Mouse (Mus musculus) myocyte (in vitro differentiated cells): Measurements from ENCODE around the gene Ctnnbl1. TPM values are rescaled to one million over a fixed set of nuclear protein-coding genes. Genes with fewer than 3 reads are reported as not detected.

Source experiments
- H3K27me3 ChIP-seq: one replicate; pipeline ENCODE4 v1.6.1; 2011; ENCODE audit not compliant: control insufficient read depth, insufficient read depth, insufficient read length
- H3K36me3 ChIP-seq: one replicate; pipeline ENCODE4 v1.6.1; 2011; ENCODE audit not compliant: control insufficient read depth, insufficient read depth
- H3K4me2 ChIP-seq: one replicate; pipeline ENCODE4 v1.6.1; 2011; ENCODE audit warnings: low read depth, control low read depth
- H3K4me3 ChIP-seq: one replicate; pipeline ENCODE4 v1.5.1; 2011; ENCODE audit warnings: mild to moderate bottlenecking, control low read depth, moderate library complexity
- H3K79me2 ChIP-seq: one replicate; pipeline ENCODE4 v1.6.1; 2011; ENCODE audit not compliant: control insufficient read depth, insufficient read depth
- H3ac ChIP-seq: one replicate; pipeline ENCODE4 v1.6.1; 2011; ENCODE audit not compliant: control insufficient read depth, insufficient read length
- CEBPB ChIP-seq: IDR thresholded peaks from 2 replicates; pipeline ENCODE4 v1.6.1; 2011; ENCODE audit warnings: mild to moderate bottlenecking, moderate library complexity; ENCODE audit not compliant: poor library complexity, insufficient read depth, severe bottlenecking
- E2F4 ChIP-seq: IDR thresholded peaks from one replicate; pipeline ENCODE4 v1.6.1; 2011; ENCODE audit warnings: mild to moderate bottlenecking, control low read depth, moderate library complexity; ENCODE audit not compliant: insufficient read depth
- MAX ChIP-seq: IDR thresholded peaks from one replicate; pipeline ENCODE4 v1.6.1; 2011; ENCODE audit warnings: low read depth, mild to moderate bottlenecking, control low read depth
- MYOD1 ChIP-seq, 3 experiments: IDR thresholded peaks; one replicate each; pipeline ENCODE4 v1.6.1; 2011; ENCODE audit warnings: control low read depth in 2 of 3, low read depth in 2 of 3, mild to moderate bottlenecking in 2 of 3, moderate library complexity in 1 of 3; ENCODE audit not compliant: insufficient read length in 2 of 3, control insufficient read depth in 1 of 3
- MYOG ChIP-seq, 3 experiments: IDR thresholded peaks; one replicate each; pipeline ENCODE4 v1.6.1; 2011; ENCODE audit warnings: control low read depth in 2 of 3, low read depth in 2 of 3, mild to moderate bottlenecking in 2 of 3; ENCODE audit not compliant: insufficient read length in 2 of 3, control insufficient read depth in 1 of 3, insufficient read depth in 1 of 3
- POLR2A ChIP-seq: IDR thresholded peaks from one replicate; pipeline ENCODE4 v1.6.1; 2011; ENCODE audit warnings: low read depth, mild to moderate bottlenecking, control low read depth, moderate library complexity; ENCODE audit not compliant: insufficient read length
- POLR2AphosphoS2 ChIP-seq: IDR thresholded peaks from one replicate; pipeline ENCODE4 v1.6.1; 2011; ENCODE audit warnings: low read depth, control low read depth; ENCODE audit not compliant: insufficient read length
- REST ChIP-seq: IDR thresholded peaks from one replicate; pipeline ENCODE4 v1.6.1; 2011; ENCODE audit warnings: mild to moderate bottlenecking, control low read depth, moderate library complexity; ENCODE audit not compliant: insufficient read depth, insufficient read length
- SRF ChIP-seq: IDR thresholded peaks from one replicate; pipeline ENCODE4 v1.6.1; 2011; ENCODE audit warnings: low read depth; ENCODE audit not compliant: control insufficient read depth, insufficient read length
- TCF12 ChIP-seq: IDR thresholded peaks from one replicate; pipeline ENCODE4 v1.6.1; 2011; ENCODE audit warnings: mild to moderate bottlenecking, control low read depth; ENCODE audit not compliant: poor library complexity, insufficient read depth, severe bottlenecking
- TCF3 ChIP-seq: IDR thresholded peaks from one replicate; pipeline ENCODE4 v1.6.1; 2011; ENCODE audit warnings: low read depth, control low read depth; ENCODE audit not compliant: insufficient read length
- USF1 ChIP-seq: IDR thresholded peaks from one replicate; pipeline ENCODE4 v1.6.1; 2011; ENCODE audit warnings: low read depth, mild to moderate bottlenecking, control low read depth, moderate library complexity
- polyA plus RNA-seq: library from polyadenylated mRNA; unstranded; fragments of >200 nt; fragmentation: generic; extraction: Trizol; gene quantifications from one replicate; pipeline ENCODE4 v1.2.1, GENCODE M21; 2012; ENCODE audit warnings: missing spikeins

Gene Ctnnbl1
- polyA plus RNA-seq, 1 experiment, result 35.0 TPM

- Histone ChIP-seq H3ac (no peak overlapping the region), H3K27me3 (no peaks in the 10 kb centered on the region), H3K36me3 (peaks cover 3% of the 10 kb centered on the region), H3K4me2 (no peak overlapping the region), H3K4me3 (no peak overlapping the region), H3K79me2 (no peaks in the 10 kb centered on the region)
- TF ChIP-seq MYOG (IDR thresholded peaks at IDR 0.05; ENCODE audit: control insufficient read depth in 1 of 3, insufficient read depth in 1 of 3, insufficient read length in 2 of 3, low read depth in 2 of 3), result no peak
- TF ChIP-seq MAX, result no peak
- no peak for TF ChIP-seq REST
- no peak for TF ChIP-seq E2F4
- TF ChIP-seq MYOD1 (IDR thresholded peaks at IDR 0.05; ENCODE audit: control insufficient read depth in 1 of 3, insufficient read length in 2 of 3, low read depth in 2 of 3), result no peak
- TF ChIP-seq TCF3, result no peak
- no peak for TF ChIP-seq POLR2A
- no peak for TF ChIP-seq USF1
- TF ChIP-seq TCF12, result no peak
- TF ChIP-seq SRF, result no peak
- TF ChIP-seq POLR2AphosphoS2, result no peak
- TF ChIP-seq CEBPB, result no peak
Measured at GRCm38 (mm10) chr2:157780956-157781355, 43.8 kb downstream of the Ctnnbl1 start.

DNA sequence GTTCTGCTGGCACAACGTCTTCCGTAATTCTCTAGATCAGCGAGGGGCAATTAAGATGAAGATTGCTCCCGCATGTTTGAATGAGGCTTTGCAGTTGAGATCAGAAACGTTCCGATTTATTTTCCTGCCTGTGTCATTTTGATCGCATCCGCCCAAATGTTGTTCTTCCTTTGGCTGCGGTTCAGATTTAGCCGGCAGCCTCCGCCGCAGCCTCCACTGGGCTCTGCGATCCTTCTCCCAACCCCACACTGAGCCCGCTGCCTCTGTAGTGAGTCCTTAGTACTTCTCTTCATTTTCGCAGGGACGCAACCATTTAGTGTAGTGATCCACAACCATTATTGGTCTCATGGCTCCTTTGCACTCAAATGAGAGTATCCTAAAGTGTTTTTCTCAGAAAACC, 46.0 kb downstream of the Ctnnbl1 start:
- Histone ChIP-seq H3K27me3 (no peaks in the 10 kb centered on the region), H3K79me2 (no peaks in the 10 kb centered on the region)

GRCm38 (mm10) chr2:157784238-157784637, 47.0 kb downstream of the Ctnnbl1 start:
- peaks cover 3% of the 10 kb centered on the region for H3K36me3 ChIP-seq

More for the DNA sequence above, 46.0 kb downstream of the Ctnnbl1 start:
- TF ChIP-seq REST (no peak), CEBPB (no peak)
- Histone ChIP-seq H3K36me3 (peaks cover 3% of the 10 kb centered on the region), H3ac (no peak overlapping the region), H3K4me2 (no peak overlapping the region), H3K4me3 (no peak overlapping the region)

DNA sequence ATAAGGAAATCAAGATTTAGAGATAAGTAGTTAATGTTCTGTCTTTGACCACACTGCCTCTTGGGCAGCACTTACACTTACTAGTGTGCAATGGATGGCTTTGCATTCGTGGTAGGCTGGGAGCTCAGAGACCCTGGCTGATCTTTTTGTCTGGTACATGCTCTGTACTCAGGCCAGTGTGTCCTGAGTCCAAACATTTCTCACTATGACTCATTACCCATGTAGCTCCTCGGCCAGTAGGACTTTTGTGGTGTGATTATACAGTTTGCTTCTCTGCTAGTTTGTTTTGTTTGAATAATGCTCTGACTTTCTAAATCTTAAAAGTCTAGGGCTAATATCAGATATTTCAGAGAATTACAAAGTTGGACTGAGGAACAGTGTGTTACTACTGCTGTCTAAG, 47.4 kb downstream of the Ctnnbl1 start:
- Histone ChIP-seq H3K27me3 (no peaks in the 10 kb centered on the region), H3K4me2 (no peak overlapping the region), H3K4me3 (no peak overlapping the region), H3K36me3 (peaks cover 3% of the 10 kb centered on the region), H3K79me2 (no peaks in the 10 kb centered on the region), H3ac (no peak overlapping the region)
- TF ChIP-seq CEBPB (no peak), E2F4 (no peak), MYOG (IDR thresholded peaks at IDR 0.05; ENCODE audit: control insufficient read depth in 1 of 3, insufficient read depth in 1 of 3, insufficient read length in 2 of 3, low read depth in 2 of 3) (no peak)

More at GRCm38 (mm10) chr2:157784238-157784637, 47.0 kb downstream of the Ctnnbl1 start:
- H3ac ChIP-seq, result no peak overlapping the region
- H3K4me3 ChIP-seq, result no peak overlapping the region
- no peaks in the 10 kb centered on the region for H3K79me2 ChIP-seq
- H3K4me2 ChIP-seq, result no peak overlapping the region
- TF ChIP-seq POLR2AphosphoS2, result no peak
- TF ChIP-seq POLR2A, result no peak
- no peak for TF ChIP-seq MAX
- TF ChIP-seq E2F4, result no peak
- TF ChIP-seq SRF, result no peak
- TF ChIP-seq REST, result no peak
- no peak for TF ChIP-seq MYOG (IDR thresholded peaks at IDR 0.05; ENCODE audit: control insufficient read depth in 1 of 3, insufficient read depth in 1 of 3, insufficient read length in 2 of 3, low read depth in 2 of 3)
- TF ChIP-seq USF1, result no peak
- TF ChIP-seq MYOD1 (IDR thresholded peaks at IDR 0.05; ENCODE audit: control insufficient read depth in 1 of 3, insufficient read length in 2 of 3, low read depth in 2 of 3), result no peak
- TF ChIP-seq CEBPB, result no peak
- H3K27me3 ChIP-seq, result no peaks in the 10 kb centered on the region

DNA sequence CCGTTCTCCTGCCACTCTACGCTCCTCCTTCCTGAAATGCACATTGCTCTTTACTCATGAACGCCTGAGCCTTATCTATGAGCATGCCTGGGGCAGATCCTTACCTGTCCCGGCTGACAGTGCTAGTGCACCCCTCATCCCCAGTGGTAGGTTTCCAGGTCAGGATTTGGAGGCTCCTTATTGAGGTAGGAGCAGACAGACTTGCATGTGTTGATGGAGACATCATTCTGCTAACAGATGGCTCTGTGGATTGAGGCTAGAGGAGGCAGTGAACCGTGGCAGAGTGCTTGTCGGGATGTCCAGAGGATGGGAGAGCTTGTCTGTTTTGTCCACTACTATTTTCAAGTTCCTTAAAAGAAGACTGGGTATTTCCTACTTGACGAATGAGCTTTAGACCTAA, 52.0 kb downstream of the Ctnnbl1 start:
- TF ChIP-seq TCF12 (no peak), TCF3 (no peak), E2F4 (no peak), POLR2A (no peak), POLR2AphosphoS2 (no peak), USF1 (no peak), MYOD1 (IDR thresholded peaks at IDR 0.05; ENCODE audit: control insufficient read depth in 1 of 3, insufficient read length in 2 of 3, low read depth in 2 of 3) (no peak), REST (no peak)
- H3K4me3 ChIP-seq, result no peak overlapping the region
- no peaks in the 10 kb centered on the region for H3K79me2 ChIP-seq
- H3K36me3 ChIP-seq, result no peaks in the 10 kb centered on the region
- no peak overlapping the region for H3ac ChIP-seq
- no peaks in the 10 kb centered on the region for H3K27me3 ChIP-seq
- no peak overlapping the region for H3K4me2 ChIP-seq
